In the genomic region with DNA sequence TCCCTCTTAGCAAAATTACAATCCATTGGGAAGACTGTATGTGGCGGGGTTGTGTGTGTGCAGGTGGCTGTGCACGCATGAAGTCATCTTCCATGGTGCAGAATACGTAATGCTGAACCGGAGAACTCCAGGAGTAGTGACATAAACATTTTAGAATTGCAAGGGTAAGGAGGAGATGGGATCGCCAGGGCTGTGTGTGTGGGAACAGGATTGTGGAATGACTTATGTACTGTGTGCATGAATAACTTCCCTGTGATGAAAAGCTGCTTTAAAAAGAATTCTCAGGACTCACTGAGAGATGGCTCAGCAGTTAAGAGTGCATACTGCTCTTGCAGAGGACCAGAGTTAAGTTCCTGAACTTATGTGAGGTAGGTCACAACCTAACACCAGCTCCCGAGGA, we compare ENCODE assay signal across 30 mouse cellular contexts. TPM values are rescaled to one million over a fixed set of nuclear protein-coding genes. Genes with fewer than 3 reads are reported as not detected.
A peak's percentile ranks its signal among the peaks of the same experiment; 100 is the strongest.
DNase-seq lines count a peak whose midpoint lies in the region; TF ChIP-seq lines count a peak whose summit lies in the region.
"Had no signal": no experiment of that assay in that cellular context is flagged by ENCODE, and none has a peak within 500 bp of the region (broad histone marks: within the 10 kb centered on the region; RNA-seq: fewer than 3 reads in every experiment).

No protein-coding gene starts in this region.

- no peak for TF ChIP-seq CTCF in cortical plate, adult 2 months (IDR thresholded peaks at IDR 0.05; ENCODE audit: extremely low read depth, insufficient read depth, low read length)

- no peak for TF ChIP-seq POLR2A in cortical plate, adult 2 months (IDR thresholded peaks at IDR 0.05; ENCODE audit: extremely low read depth, insufficient read depth, low read length)

- H3K4me1 ChIP-seq in cortical plate, adult 2 months (ENCODE audit: control insufficient read depth, insufficient read depth, low read length), result peaks cover 8% of the 10 kb centered on the region
- H3K4me1 ChIP-seq: heart, embryonic 12.5 days; midbrain, embryonic 12.5 days had no signal

- intact Hi-C loops in left cerebral cortex, postnatal 10 days (cut with DNase I), result loop anchor here (10.0 kb wide), 1 partner anchor 334 kb away; no protein-coding TSS in a partner anchor
- intact Hi-C loops in left cerebral cortex, postnatal 36 days (cut with DNase I), result loop anchor here (5.0 kb wide), 4 partner anchors 62 to 612 kb away; no protein-coding TSS in a partner anchor

- H3K4me3 ChIP-seq in cortical plate, adult 2 months (ENCODE audit: insufficient read depth, low read length), result no peak overlapping the region
- H3K4me3 ChIP-seq: embryonic facial prominence, embryonic 13.5 days; forebrain, embryonic 10.5 days; forebrain, embryonic 15.5 days; gastrocnemius, adult 2 months; heart, adult 2 months; heart, embryonic 12.5 days; megakaryocyte, embryonic 14.5 days; midbrain, embryonic 12.5 days; myocyte; neural tube, embryonic 13.5 days had no signal

- peak overlapping the region; percentile 35; the same call in 1 of the 2 replicates for H3K27ac ChIP-seq in cortical plate, adult 2 months (ENCODE audit: insufficient read depth, low read length)
- H3K27ac ChIP-seq: embryonic facial prominence, embryonic 13.5 days; forebrain, embryonic 10.5 days; forebrain, embryonic 15.5 days; gastrocnemius, adult 2 months; heart, adult 2 months; hindbrain, embryonic 14.5 days; liver, embryonic 14.5 days; midbrain, embryonic 12.5 days; neural tube, embryonic 13.5 days had no signal

- peak; percentile 21 to 49 for DNase-seq in frontal cortex, postnatal 36 days (ENCODE audit: low spot score in 2 of 2)
- no peak for DNase-seq in frontal cortex, postnatal 25 days (ENCODE audit: low spot score in 2 of 2)
- peak; percentile 25 to 32 for DNase-seq in left cerebral cortex, adult 18-20 months (ENCODE audit: low spot score in 2 of 2)
- no peak for DNase-seq in left cerebral cortex, postnatal 10 days (ENCODE audit: extremely low spot score in 1 of 2, low spot score in 2 of 2)
- peak; percentile 17 to 36 for DNase-seq in left cerebral cortex, postnatal 36 days (ENCODE audit: low spot score in 2 of 2)
- DNase-seq in thymus, postnatal 10 days (ENCODE audit: low spot score in 2 of 2), result no peak
- DNase-seq in thymus, postnatal 14 days, result no peak
- DNase-seq: adrenal gland, postnatal 10 days; cerebellum, adult 11 months; cerebellum, adult 9-11 months; gastrocnemius, adult 2 months; gastrocnemius, postnatal 36 days; heart, adult 2 months; kidney, adult 9 months; kidney, postnatal 10 days; liver; lung, embryonic 14.5 days; lung, postnatal 14 days; thymus, postnatal 25 days had no signal

RNA-seq across cellular contexts. Expression of gene Slc30a5, which starts 57.2 kb away (rescaled TPM):
- total RNA-seq in left cerebral cortex, adult 18-20 months (2021), result 10 to 100 TPM; 42.2 to 43.7 TPM
- total RNA-seq in left cerebral cortex, postnatal 10 days (2021), result 10 to 100 TPM; 40.1 to 42.8 TPM
- 43.5 and 43.7 TPM in 2 replicates for polyA plus RNA-seq in cortical plate, adult 2 months (2012; rRNA removed)
- 10 to 100 TPM; 44.7 to 46.4 TPM for total RNA-seq in left cerebral cortex, postnatal 36 days (2021)

Comparison
In these comparisons a context has a peak if more than half of its experiments do, and no peak if none do; other contexts are left out.
1. DNase-seq: peak in frontal cortex, postnatal 36 days (2 of 2), left cerebral cortex, adult 18-20 months (2 of 2) and left cerebral cortex, postnatal 36 days (2 of 2); none in frontal cortex, postnatal 25 days (0 of 2), left cerebral cortex, postnatal 10 days (0 of 2), thymus, postnatal 10 days (0 of 2) and thymus, postnatal 14 days (single experiment).